Mouse (Mus musculus) spleen, adult 18-20 months (tissue): ENCODE measurements around the gene Map2k3.

Experiments
- DNase-seq, 2 experiments: peaks; one replicate each; pipeline ENCODE4 v3.0.0; 2022; ENCODE audit warnings: mixed read lengths in 2 of 2

Gene Map2k3

GRCm38 (mm10) chr11:60961176-60961575 is 29.3 kb downstream of the Map2k3 start:
- DNase-seq: no peak

- no peak for DNase-seq
These were observed 30.9 kb downstream of the Map2k3 start for GRCm38 (mm10) chr11:60962709-60963108.

- DNase-seq: no peak
These were observed 35.1 kb downstream of the Map2k3 start for GRCm38 (mm10) chr11:60966974-60967373.

- no peak for DNase-seq
These were observed 43.3 kb downstream of the Map2k3 start for GRCm38 (mm10) chr11:60975097-60975496.

GRCm38 (mm10) chr11:60976234-60976633 is 44.4 kb downstream of the Map2k3 start:
- DNase-seq: no peak

- no peak for DNase-seq
These were observed 44.9 kb downstream of the Map2k3 start for GRCm38 (mm10) chr11:60976742-60977141.

GRCm38 (mm10) chr11:60977153-60977552 is 45.3 kb downstream of the Map2k3 start:
- DNase-seq: no peak

- no peak for DNase-seq
These were observed 46.8 kb downstream of the Map2k3 start for GRCm38 (mm10) chr11:60978658-60979057.

- DNase-seq: no peak
These were observed 48.0 kb downstream of the Map2k3 start for GRCm38 (mm10) chr11:60979788-60980187.

- DNase-seq: no peak
These were observed 50.1 kb downstream of the Map2k3 start for GRCm38 (mm10) chr11:60981693-60982486.

GRCm38 (mm10) chr11:60984912-60985558 is 53.2 kb downstream of the Map2k3 start:
- no peak for DNase-seq

GRCm38 (mm10) chr11:60990428-60990827 is 58.6 kb downstream of the Map2k3 start:
- DNase-seq: no peak
